Mouse (Mus musculus): ENCODE results near the gene Cic. TPM values are rescaled to one million over a fixed set of nuclear protein-coding genes. Genes with fewer than 3 reads are reported as not detected.

The Cic gene
- polyA plus RNA-seq, 1 experiment: 107 TPM

GRCm38 (mm10) chr7:25273259-25274241, 6.0 kb downstream of the Cic start:
- Histone ChIP-seq H3K4me1 (ENCODE audit: control insufficient read depth, insufficient read depth, low read length) (peaks cover 20% of the 10 kb centered on the region), H3K4me3 (replicated peaks; ENCODE audit: extremely low read depth, low read depth, low read length) (no peak overlapping the region)
- TF ChIP-seq POLR2A (IDR thresholded peaks at IDR 0.05; ENCODE audit: borderline replicate concordance, extremely low read depth, low read depth, low read length): no peak
- TF ChIP-seq CTCF (IDR thresholded peaks at IDR 0.05; ENCODE audit: insufficient read depth, low read length): no peak
- no peak for DNase-seq
- WGBS: 83% methylated on average over 22 of the region's 22 CpGs

- 35% methylated on average over 5 of the region's 5 CpGs for WGBS
- TF ChIP-seq CTCF (IDR thresholded peaks at IDR 0.05; ENCODE audit: insufficient read depth, low read length) (no peak), POLR2A (IDR thresholded peaks at IDR 0.05; ENCODE audit: borderline replicate concordance, extremely low read depth, low read depth, low read length) (no peak)
- DNase-seq: no peak
These were observed 7.1 kb downstream of the Cic start for GRCm38 (mm10) chr7:25274571-25274970.

GRCm38 (mm10) chr7:25274996-25275395, 7.5 kb downstream of the Cic start:
- Histone ChIP-seq H3K4me3 (replicated peaks; ENCODE audit: extremely low read depth, low read depth, low read length) (no peak overlapping the region), H3K4me1 (ENCODE audit: control insufficient read depth, insufficient read depth, low read length) (peaks cover 15% of the 10 kb centered on the region)
- WGBS: 84% methylated on average over 3 of the region's 3 CpGs
- no peak for TF ChIP-seq CTCF (IDR thresholded peaks at IDR 0.05; ENCODE audit: insufficient read depth, low read length)
- no peak for TF ChIP-seq POLR2A (IDR thresholded peaks at IDR 0.05; ENCODE audit: borderline replicate concordance, extremely low read depth, low read depth, low read length)
- no peak for DNase-seq

More at GRCm38 (mm10) chr7:25274571-25274970, 7.1 kb downstream of the Cic start:
- Histone ChIP-seq H3K4me3 (replicated peaks; ENCODE audit: extremely low read depth, low read depth, low read length) (no peak overlapping the region), H3K4me1 (ENCODE audit: control insufficient read depth, insufficient read depth, low read length) (peaks cover 16% of the 10 kb centered on the region)

DNA sequence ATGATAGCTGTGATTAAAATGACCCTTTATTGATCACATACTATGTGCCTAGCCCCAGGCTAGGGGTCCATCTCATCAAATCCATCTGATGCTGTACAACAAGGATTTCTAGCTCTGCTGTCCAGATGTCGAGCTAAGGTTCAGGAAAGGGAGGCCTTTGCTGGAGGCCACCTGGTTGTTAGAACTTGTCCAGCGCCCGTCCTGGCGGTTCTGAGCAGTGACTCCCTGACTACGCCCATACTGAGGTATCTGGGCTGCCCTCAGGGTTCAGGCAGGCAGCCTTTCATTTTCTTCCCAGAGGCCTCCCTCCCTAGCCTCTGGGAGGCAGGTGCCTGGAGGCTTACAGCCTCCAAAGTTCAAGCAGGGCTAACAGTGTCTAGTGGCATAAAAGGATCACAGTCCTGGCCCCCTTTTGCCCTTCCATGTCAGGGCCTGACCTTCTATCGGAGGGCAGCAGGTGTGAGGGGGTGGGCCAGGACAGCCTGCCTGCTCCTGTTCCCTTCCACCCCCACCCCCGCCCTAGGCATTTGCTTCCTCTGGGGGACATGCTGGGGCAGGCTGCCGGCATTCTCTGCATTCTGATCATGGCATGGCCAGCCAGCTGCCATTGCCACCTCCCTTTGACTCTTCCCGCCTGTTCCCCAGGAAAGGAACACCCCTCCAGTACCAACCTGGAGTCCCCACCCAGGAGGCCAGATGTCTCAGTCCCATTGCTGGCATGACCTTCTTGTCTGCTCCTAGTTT, 8.2 kb downstream of the Cic start:
- H3K4me3 ChIP-seq (replicated peaks; ENCODE audit: extremely low read depth, low read depth, low read length): no peak overlapping the region
- no peak for DNase-seq
- 62% methylated on average over 9 of the region's 9 CpGs for WGBS
- peaks cover 21% of the 10 kb centered on the region for H3K4me1 ChIP-seq (ENCODE audit: control insufficient read depth, insufficient read depth, low read length)
- no peak for TF ChIP-seq CTCF (IDR thresholded peaks at IDR 0.05; ENCODE audit: insufficient read depth, low read length)
- TF ChIP-seq POLR2A (IDR thresholded peaks at IDR 0.05; ENCODE audit: borderline replicate concordance, extremely low read depth, low read depth, low read length): no peak

GRCm38 (mm10) chr7:25277405-25277804, 9.9 kb downstream of the Cic start:
- WGBS: 70% methylated on average over 4 of the region's 4 CpGs
- Histone ChIP-seq H3K4me3 (replicated peaks; ENCODE audit: extremely low read depth, low read depth, low read length) (no peak overlapping the region), H3K4me1 (ENCODE audit: control insufficient read depth, insufficient read depth, low read length) (peaks cover 31% of the 10 kb centered on the region)
- DNase-seq: no peak
- TF ChIP-seq POLR2A (IDR thresholded peaks at IDR 0.05; ENCODE audit: borderline replicate concordance, extremely low read depth, low read depth, low read length) (no peak), CTCF (IDR thresholded peaks at IDR 0.05; ENCODE audit: insufficient read depth, low read length) (no peak)

DNA sequence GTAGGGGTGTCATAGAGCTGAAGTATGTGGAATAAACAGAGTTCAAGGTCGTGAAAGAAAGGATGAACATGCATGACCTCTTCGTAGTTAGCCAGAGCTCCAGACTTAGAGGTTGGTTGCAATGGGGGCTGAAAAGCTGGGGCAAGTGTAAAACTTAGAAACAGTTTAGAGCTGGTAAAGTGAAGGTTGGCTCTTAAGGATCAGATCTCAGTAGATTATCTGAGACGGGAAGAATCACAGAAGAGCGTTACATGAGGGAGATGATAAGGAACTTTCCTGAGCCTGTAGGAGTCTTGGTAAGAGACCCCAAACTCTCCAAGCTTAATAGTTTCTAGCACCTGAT, 10.5 kb downstream of the Cic start:
- WGBS: 3% methylated on average over 4 of the region's 4 CpGs
- no peak for DNase-seq
- peak overlapping the region; percentile 87 for H3K4me3 ChIP-seq (replicated peaks; ENCODE audit: extremely low read depth, low read depth, low read length)
- TF ChIP-seq CTCF (IDR thresholded peaks at IDR 0.05; ENCODE audit: insufficient read depth, low read length): no peak
- TF ChIP-seq POLR2A (IDR thresholded peaks at IDR 0.05; ENCODE audit: borderline replicate concordance, extremely low read depth, low read depth, low read length): no peak
- H3K4me1 ChIP-seq (ENCODE audit: control insufficient read depth, insufficient read depth, low read length): peaks cover 33% of the 10 kb centered on the region

- WGBS: 1% methylated on average over 50 of the region's 60 CpGs
- Histone ChIP-seq H3K4me1 (ENCODE audit: control insufficient read depth, insufficient read depth, low read length) (peaks cover 38% of the 10 kb centered on the region), H3K4me3 (replicated peaks; ENCODE audit: extremely low read depth, low read depth, low read length) (peak overlapping the region; percentile 87)
- peak; percentile 86 for DNase-seq
- TF ChIP-seq CTCF (IDR thresholded peaks at IDR 0.05; ENCODE audit: insufficient read depth, low read length): peak; percentile 66
- TF ChIP-seq POLR2A (IDR thresholded peaks at IDR 0.05; ENCODE audit: borderline replicate concordance, extremely low read depth, low read depth, low read length): peak; percentile 68; the same call in 1 of the 2 replicates
These were observed 11.0 kb downstream of the Cic start for GRCm38 (mm10) chr7:25278341-25279075.

- Histone ChIP-seq H3K4me1 (ENCODE audit: control insufficient read depth, insufficient read depth, low read length) (peaks cover 44% of the 10 kb centered on the region), H3K4me3 (replicated peaks; ENCODE audit: extremely low read depth, low read depth, low read length) (peak overlapping the region; percentile 87)
- peak; percentile 72 for DNase-seq
- WGBS: under 1% methylated on average over 46 of the region's 49 CpGs
- no peak for TF ChIP-seq CTCF (IDR thresholded peaks at IDR 0.05; ENCODE audit: insufficient read depth, low read length)
- no peak; the same call in 1 of the 2 replicates for TF ChIP-seq POLR2A (IDR thresholded peaks at IDR 0.05; ENCODE audit: borderline replicate concordance, extremely low read depth, low read depth, low read length)
These were observed 11.8 kb downstream of the Cic start for GRCm38 (mm10) chr7:25279076-25279860.

All from lung, adult 2 months (tissue).